Mouse (Mus musculus): ENCODE data around the gene Epb41l4b.

Gene Epb41l4b

GRCm38 (mm10) chr4:57153838-57154237 is 10.6 kb upstream of the Epb41l4b start:
- no peak for DNase-seq (ENCODE audit: low read depth in 1 of 2, low spot score in 2 of 2)

- no peak for DNase-seq (ENCODE audit: low read depth in 1 of 2, low spot score in 2 of 2)
These were observed 10.0 kb upstream of the Epb41l4b start for GRCm38 (mm10) chr4:57153068-57153835.

- no peak for DNase-seq (ENCODE audit: low read depth in 1 of 2, low spot score in 2 of 2)
These were observed 4.9 kb upstream of the Epb41l4b start for GRCm38 (mm10) chr4:57148182-57148581.

- no peak for DNase-seq (ENCODE audit: low read depth in 1 of 2, low spot score in 2 of 2)
These were observed 737 bp downstream of the Epb41l4b start for GRCm38 (mm10) chr4:57142374-57143025.

- DNase-seq (ENCODE audit: low read depth in 1 of 2, low spot score in 2 of 2): no peak
These were observed 1.3 kb downstream of the Epb41l4b start for GRCm38 (mm10) chr4:57141908-57142361.

DNA sequence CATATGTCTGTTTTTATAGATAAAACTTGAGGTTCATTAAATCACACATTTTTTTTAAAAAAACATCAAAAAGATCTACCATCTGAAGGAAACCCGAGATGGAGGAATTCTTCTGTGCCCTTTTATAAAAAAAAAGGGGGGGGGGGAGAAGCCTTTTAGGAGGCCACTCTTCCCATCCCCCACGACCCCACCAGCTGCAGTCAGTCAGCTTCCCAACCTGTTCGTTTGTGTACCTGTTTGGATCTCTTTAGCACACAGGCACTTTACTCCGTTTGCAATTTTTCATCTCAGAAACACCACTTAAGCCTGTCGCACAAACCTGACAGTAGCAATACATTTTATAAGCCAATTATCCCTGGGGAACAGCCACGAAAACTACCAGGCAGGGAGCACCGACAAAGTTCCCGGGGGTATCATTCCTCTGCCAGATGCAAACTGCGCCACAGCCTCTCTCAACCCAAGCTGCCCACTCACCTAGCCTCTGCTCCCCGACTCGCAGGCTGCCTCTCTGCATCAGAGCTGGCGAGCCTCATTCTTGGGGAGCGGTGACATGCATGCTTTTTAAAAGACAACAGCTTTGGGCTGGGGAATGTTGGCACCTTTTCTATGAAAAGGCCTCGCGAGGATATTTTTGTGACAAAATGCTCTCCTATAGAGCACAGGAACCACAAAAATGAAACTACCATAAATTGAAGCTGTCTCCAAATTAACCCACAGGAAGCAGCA is 2.1 kb downstream of the Epb41l4b start:
- DNase-seq (ENCODE audit: low read depth in 1 of 2, low spot score in 2 of 2): no peak

DNA sequence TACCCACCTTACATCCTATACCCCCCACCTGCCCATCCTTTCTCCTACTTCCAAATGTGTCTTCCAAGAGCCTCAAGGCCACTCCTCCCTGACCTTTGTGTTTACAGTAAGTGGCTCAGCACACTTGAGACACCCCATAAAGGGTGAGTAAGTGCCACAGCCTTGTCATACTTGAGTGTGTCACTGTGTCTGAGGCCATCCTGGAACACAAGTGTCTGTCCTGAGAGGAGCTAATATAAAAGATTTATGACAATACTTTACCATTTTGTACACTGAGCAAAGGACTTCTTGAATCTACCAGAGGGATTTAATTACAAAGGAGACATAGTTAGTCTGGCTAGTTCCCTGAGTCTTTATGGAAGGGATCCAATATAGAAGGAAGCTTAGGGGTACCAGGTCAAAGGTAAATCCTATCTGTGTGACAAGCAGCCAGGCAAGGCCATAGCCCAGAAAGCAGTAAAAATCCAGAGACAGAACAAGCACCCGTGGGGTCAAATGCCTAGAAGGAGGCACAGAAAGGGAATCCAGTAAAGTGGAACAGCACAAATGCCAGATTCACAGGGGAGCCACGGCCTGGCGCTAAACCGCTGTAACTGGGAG is 2.9 kb downstream of the Epb41l4b start:
- no peak for DNase-seq (ENCODE audit: low read depth in 1 of 2, low spot score in 2 of 2)

GRCm38 (mm10) chr4:57139433-57139832 is 3.8 kb downstream of the Epb41l4b start:
- DNase-seq (ENCODE audit: low read depth in 1 of 2, low spot score in 2 of 2): no peak

GRCm38 (mm10) chr4:57138093-57138440 is 5.2 kb downstream of the Epb41l4b start:
- DNase-seq (ENCODE audit: low read depth in 1 of 2, low spot score in 2 of 2): no peak

DNA sequence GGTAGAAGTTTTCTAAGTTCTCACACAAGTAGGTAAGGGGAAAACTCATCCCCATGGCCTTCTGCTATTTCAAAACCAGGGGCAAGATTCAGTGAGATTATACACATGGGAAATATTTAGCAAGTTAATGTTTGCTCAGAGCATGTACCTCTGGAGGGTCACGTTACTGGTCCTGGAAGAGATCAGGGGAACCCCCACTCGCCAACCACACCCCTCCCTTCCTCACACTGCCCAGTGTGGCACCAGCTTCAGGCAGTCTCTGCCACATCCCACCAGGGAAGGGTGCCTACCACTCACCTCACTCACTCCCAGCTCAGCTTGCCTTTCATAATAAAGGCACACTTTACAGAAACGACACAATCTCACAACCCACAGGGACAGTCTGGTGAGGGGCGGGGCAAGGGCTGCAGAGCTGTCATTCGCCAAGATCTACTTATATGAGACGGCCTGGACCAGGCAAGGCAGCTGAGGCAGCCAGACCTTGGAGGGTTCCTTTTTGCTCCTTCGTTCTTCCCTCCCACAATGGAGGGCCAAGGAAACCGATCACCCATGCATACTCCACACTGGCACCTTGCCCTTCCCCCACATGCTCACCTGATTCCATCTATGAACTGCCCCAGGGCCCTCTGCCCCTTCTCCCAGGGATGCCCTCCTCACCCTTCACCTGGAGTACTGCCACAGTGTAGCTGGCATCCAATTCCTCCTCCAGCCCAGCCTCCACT is 5.7 kb downstream of the Epb41l4b start:
- DNase-seq (ENCODE audit: low read depth in 1 of 2, low spot score in 2 of 2): no peak

DNA sequence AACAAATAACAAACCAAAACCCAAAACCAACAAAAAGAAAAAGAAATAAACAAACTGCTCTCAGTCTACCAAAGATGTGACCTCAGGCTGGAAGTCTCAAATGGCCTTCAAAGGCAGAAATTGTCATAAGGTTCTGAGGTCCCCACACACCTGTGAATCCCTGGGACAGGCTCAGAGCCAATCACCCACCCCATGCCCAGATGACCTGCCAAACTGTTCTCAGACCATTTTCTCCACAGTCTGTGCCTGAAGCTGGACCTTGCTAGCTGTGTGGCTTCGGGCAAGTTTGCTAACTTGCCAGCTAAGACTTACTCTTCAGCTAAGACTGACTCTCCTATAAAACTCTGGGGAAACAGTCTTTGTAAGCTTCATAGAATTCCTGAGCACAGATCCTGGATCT is 7.8 kb downstream of the Epb41l4b start:
- no peak for DNase-seq (ENCODE audit: low read depth in 1 of 2, low spot score in 2 of 2)

DNA sequence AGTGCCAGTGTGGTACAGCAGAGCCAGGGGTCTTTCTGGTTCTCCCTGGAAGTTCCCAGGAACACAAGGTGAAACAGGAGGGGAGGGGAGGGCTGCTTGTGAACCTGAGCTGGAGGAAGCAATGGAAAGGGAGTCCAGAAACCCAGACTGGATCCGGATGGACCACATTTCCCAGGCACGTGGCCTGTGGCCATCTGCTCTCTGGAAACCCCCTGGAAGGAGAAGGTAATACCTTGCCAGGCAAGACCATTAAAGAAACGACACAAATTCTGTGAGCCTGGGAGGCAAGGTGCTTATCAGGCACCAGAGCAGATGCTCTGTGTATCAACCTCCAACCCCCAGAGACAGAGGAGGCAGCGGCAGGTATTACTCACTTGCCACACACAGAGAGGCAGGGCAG is 8.7 kb downstream of the Epb41l4b start:
- DNase-seq (ENCODE audit: low read depth in 1 of 2, low spot score in 2 of 2): no peak

GRCm38 (mm10) chr4:57131839-57132238 is 11.4 kb downstream of the Epb41l4b start:
- no peak for DNase-seq (ENCODE audit: low read depth in 1 of 2, low spot score in 2 of 2)

DNA sequence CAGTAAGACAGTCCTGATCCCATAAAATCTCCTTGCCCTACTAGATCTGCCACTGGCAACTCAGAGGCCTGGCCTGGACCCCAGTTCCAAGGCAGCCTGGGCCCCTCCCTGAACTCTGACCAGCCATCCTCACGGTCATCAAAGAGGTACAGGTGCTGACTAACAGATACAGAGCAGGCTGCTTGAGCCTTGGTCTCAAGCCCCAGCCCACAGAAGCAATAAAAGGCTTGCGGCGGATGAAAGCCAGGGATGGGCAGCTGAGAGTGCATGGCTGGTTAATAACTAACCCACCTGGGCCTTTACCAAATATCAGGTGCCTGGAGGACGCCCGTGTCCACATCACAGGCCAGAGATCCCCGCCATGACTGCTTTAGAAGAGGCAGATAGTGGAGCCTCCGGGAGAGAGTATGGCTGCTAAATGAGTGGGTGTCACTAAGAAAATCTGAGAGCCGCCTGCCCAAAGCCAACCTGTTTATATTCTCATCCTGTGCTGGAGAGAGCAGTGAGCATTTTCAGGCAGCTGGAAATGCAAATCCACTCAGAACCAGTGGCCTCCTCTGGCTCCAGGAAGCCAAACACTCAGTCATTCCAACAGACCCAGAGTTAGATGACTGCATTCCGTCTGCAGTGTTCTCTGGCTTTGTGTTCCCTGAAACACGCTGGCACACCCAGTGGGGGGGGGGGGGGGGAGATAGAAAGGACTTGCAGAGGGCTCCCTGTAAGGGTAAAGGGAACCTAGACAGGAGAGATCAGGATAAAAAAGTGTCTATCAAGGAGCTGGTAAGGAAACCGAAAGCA is 13.3 kb downstream of the Epb41l4b start:
- no peak for DNase-seq (ENCODE audit: low read depth in 1 of 2, low spot score in 2 of 2)

GRCm38 (mm10) chr4:57123003-57123402 is 20.2 kb downstream of the Epb41l4b start:
- DNase-seq (ENCODE audit: low read depth in 1 of 2, low spot score in 2 of 2): no peak

- no peak for DNase-seq (ENCODE audit: low read depth in 1 of 2, low spot score in 2 of 2)
These were observed 21.1 kb downstream of the Epb41l4b start for GRCm38 (mm10) chr4:57122166-57122565.

GRCm38 (mm10) chr4:57120563-57120962 is 22.7 kb downstream of the Epb41l4b start:
- DNase-seq (ENCODE audit: low read depth in 1 of 2, low spot score in 2 of 2): no peak

GRCm38 (mm10) chr4:57119976-57120375 is 23.3 kb downstream of the Epb41l4b start:
- DNase-seq (ENCODE audit: low read depth in 1 of 2, low spot score in 2 of 2): no peak

DNA sequence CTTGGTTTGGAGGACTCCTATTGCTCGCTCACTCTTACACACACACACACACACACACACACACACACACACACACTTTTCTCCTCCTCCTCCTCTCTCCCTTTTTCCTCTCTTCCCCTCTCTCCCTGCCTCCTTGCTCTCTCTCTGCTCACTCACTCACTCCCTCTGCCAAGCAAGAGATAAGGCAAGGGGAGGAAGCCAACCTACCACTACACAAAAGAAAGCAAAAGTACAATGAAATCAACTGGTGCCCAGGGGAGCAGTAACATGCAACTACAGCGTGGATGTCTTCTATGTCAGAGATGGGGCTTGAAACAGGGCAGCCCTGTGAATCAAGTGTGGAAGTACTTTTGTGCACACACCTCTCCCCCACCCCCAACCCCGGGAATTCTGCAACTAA is 24.4 kb downstream of the Epb41l4b start:
- DNase-seq (ENCODE audit: low read depth in 1 of 2, low spot score in 2 of 2): no peak

DNA sequence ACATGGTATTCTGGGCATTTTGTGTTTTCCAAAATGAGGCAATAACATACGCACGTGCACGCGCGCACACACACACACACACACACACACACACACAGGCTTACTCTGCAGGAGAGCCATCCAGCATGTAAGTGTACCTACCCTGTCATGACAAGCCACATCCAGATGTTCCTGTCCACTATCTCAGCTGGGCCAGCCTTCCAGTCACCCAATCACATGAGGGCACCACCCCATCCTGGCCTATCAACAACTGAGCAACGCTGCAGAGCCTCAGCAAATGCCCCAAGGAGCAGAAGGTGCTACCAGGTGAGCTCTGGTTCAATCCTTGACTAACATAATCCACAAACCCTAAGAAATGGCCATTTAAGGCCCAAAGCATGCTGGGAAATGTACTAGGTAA is 27.0 kb downstream of the Epb41l4b start:
- DNase-seq (ENCODE audit: low read depth in 1 of 2, low spot score in 2 of 2): no peak
